Mouse (Mus musculus): ENCODE results near the gene Amotl2. TPM values are rescaled to one million over a fixed set of nuclear protein-coding genes. Genes with fewer than 3 reads are reported as not detected.
"Not testable (repeated sequence)": the region's sequence is repeated elsewhere in the genome, so short reads cannot be mapped to it uniquely, and the experiment has no call there.

Amotl2 gene
- polyA plus RNA-seq, 1 experiment = 10.7 TPM

DNA sequence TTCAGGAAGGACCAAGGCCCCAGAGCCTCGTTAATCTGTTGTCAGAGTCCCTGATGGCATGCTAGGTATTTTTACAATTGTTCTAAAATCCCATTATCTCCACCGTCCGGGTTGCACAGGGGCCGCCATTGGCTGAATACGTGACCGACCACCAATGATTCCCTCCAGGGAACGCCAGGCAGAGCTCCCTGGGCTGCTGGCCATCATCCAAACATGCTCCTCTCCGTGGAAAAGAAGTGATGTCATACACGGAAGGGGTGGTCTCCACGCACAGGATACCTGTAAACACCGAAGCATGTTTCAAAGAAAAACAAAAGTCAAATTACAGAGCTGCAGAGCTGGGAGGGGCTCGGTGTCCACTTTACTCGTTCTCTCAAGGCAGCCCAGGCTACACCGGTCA, 39.9 kb downstream of the Amotl2 start:
- H3K36me3 ChIP-seq (ENCODE audit: control insufficient read depth, insufficient read depth, low read length) = no peaks in the 10 kb centered on the region
- H3K4me3 ChIP-seq (ENCODE audit: extremely low read depth, insufficient read depth, insufficient read length) = no peak overlapping the region
- no peaks in the 10 kb centered on the region for H3K27me3 ChIP-seq (ENCODE audit: control insufficient read depth, insufficient read depth, low read length)
- TF ChIP-seq CTCF (IDR thresholded peaks at IDR 0.05; ENCODE audit: extremely low read depth, insufficient read depth, insufficient read length, insufficient replicate concordance) (no peak), POLR2A (IDR thresholded peaks at IDR 0.05; ENCODE audit: low read depth, low read length) (no peak)
- no peak overlapping the region for H3K27ac ChIP-seq (ENCODE audit: insufficient read depth, low read length)
- no peaks in the 10 kb centered on the region for H3K4me1 ChIP-seq (ENCODE audit: control insufficient read depth, insufficient read depth, insufficient read length)
- 74% methylated on average over 14 of the region's 14 CpGs for WGBS
- DNase-seq (ENCODE audit: low read depth in 1 of 2, low spot score in 2 of 2) = no peak

- TF ChIP-seq CTCF (IDR thresholded peaks at IDR 0.05; ENCODE audit: extremely low read depth, insufficient read depth, insufficient read length, insufficient replicate concordance) (no peak), POLR2A (IDR thresholded peaks at IDR 0.05; ENCODE audit: low read depth, low read length) (no peak)
- DNase-seq (ENCODE audit: low read depth in 1 of 2, low spot score in 2 of 2) = no peak
- no peaks in the 10 kb centered on the region for H3K27me3 ChIP-seq (ENCODE audit: control insufficient read depth, insufficient read depth, low read length)
Observed at GRCm38 (mm10) chr9:102758851-102759250, 42.4 kb downstream of the Amotl2 start.

GRCm38 (mm10) chr9:102759581-102760001, 43.1 kb downstream of the Amotl2 start:
- DNase-seq (ENCODE audit: low read depth in 1 of 2, low spot score in 2 of 2) = no peak
- Histone ChIP-seq H3K36me3 (ENCODE audit: control insufficient read depth, insufficient read depth, low read length) (no peaks in the 10 kb centered on the region), H3K4me3 (ENCODE audit: extremely low read depth, insufficient read depth, insufficient read length) (no peak overlapping the region), H3K4me1 (ENCODE audit: control insufficient read depth, insufficient read depth, insufficient read length) (no peaks in the 10 kb centered on the region), H3K27me3 (ENCODE audit: control insufficient read depth, insufficient read depth, low read length) (no peaks in the 10 kb centered on the region), H3K27ac (ENCODE audit: insufficient read depth, low read length) (no peak overlapping the region)
- TF ChIP-seq CTCF (IDR thresholded peaks at IDR 0.05; ENCODE audit: extremely low read depth, insufficient read depth, insufficient read length, insufficient replicate concordance) (no peak), POLR2A (IDR thresholded peaks at IDR 0.05; ENCODE audit: low read depth, low read length) (no peak)
- 79% methylated on average over 5 of the region's 5 CpGs for WGBS

More at GRCm38 (mm10) chr9:102758851-102759250, 42.4 kb downstream of the Amotl2 start:
- H3K36me3 ChIP-seq (ENCODE audit: control insufficient read depth, insufficient read depth, low read length) = no peaks in the 10 kb centered on the region
- 61% methylated on average over 1 of the region's 1 CpGs for WGBS
- no peak overlapping the region for H3K4me3 ChIP-seq (ENCODE audit: extremely low read depth, insufficient read depth, insufficient read length)
- H3K27ac ChIP-seq (ENCODE audit: insufficient read depth, low read length) = no peak overlapping the region
- H3K4me1 ChIP-seq (ENCODE audit: control insufficient read depth, insufficient read depth, insufficient read length) = no peaks in the 10 kb centered on the region

- TF ChIP-seq CTCF (IDR thresholded peaks at IDR 0.05; ENCODE audit: extremely low read depth, insufficient read depth, insufficient read length, insufficient replicate concordance) = no peak
- TF ChIP-seq POLR2A (IDR thresholded peaks at IDR 0.05; ENCODE audit: low read depth, low read length) = no peak
- H3K4me1 ChIP-seq (ENCODE audit: control insufficient read depth, insufficient read depth, insufficient read length) = no peaks in the 10 kb centered on the region
- H3K27ac ChIP-seq (ENCODE audit: insufficient read depth, low read length) = no peak overlapping the region
- H3K4me3 ChIP-seq (ENCODE audit: extremely low read depth, insufficient read depth, insufficient read length) = no peak overlapping the region
- no peak for DNase-seq (ENCODE audit: low read depth in 1 of 2, low spot score in 2 of 2)
- WGBS = 88% methylated on average over 7 of the region's 7 CpGs
- no peaks in the 10 kb centered on the region for H3K27me3 ChIP-seq (ENCODE audit: control insufficient read depth, insufficient read depth, low read length)
- no peaks in the 10 kb centered on the region for H3K36me3 ChIP-seq (ENCODE audit: control insufficient read depth, insufficient read depth, low read length)
Observed at GRCm38 (mm10) chr9:102761599-102761998, 45.1 kb downstream of the Amotl2 start.

DNA sequence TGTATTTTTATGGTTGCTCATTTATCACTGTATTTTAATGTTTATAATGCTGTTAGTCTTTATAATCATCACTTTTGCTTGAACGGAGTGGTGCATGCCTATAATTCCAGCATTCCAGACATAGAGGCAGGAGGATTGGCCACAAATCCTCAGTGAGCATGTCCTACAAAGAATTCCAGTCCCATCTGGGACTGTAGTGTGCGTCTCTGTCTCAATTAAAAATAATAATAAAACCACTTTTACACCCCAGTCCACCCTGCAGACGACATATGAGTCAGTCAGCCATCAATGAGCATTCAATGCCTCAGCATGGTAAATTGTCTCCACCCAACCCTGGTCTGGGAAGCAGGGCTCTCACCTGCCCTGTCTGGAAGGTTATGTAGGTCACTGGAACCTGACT, 46.4 kb downstream of the Amotl2 start:
- H3K27ac ChIP-seq (ENCODE audit: insufficient read depth, low read length) = no peak overlapping the region
- no peaks in the 10 kb centered on the region for H3K36me3 ChIP-seq (ENCODE audit: control insufficient read depth, insufficient read depth, low read length)
- no peaks in the 10 kb centered on the region for H3K4me1 ChIP-seq (ENCODE audit: control insufficient read depth, insufficient read depth, insufficient read length)
- WGBS = 90% methylated on average over 3 of the region's 3 CpGs
- no peak overlapping the region for H3K4me3 ChIP-seq (ENCODE audit: extremely low read depth, insufficient read depth, insufficient read length)
- DNase-seq (ENCODE audit: low read depth in 1 of 2, low spot score in 2 of 2) = no peak
- no peaks in the 10 kb centered on the region for H3K27me3 ChIP-seq (ENCODE audit: control insufficient read depth, insufficient read depth, low read length)
- TF ChIP-seq CTCF (IDR thresholded peaks at IDR 0.05; ENCODE audit: extremely low read depth, insufficient read depth, insufficient read length, insufficient replicate concordance) = no peak
- TF ChIP-seq POLR2A (IDR thresholded peaks at IDR 0.05; ENCODE audit: low read depth, low read length) = no peak

DNA sequence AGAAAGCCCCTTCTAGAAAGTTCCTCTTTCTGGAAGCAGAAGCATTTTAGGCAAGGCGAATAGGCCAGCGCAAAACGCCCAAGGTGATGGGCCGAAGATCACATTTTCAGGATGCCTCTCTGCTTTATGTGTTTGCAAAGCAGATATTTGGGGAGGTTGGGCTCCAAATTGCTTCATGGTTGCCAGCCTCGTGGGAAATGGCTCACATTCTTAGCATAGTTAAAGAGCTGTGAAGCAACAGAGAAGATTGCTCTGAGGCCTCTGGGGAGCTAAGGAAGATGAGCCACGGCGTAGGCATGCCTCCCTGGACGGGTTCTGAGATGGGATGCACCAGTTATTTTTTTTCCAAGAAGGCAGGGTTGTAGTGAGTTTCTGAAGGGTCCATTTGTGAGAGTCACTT, 47.0 kb downstream of the Amotl2 start:
- no peaks in the 10 kb centered on the region for H3K27me3 ChIP-seq (ENCODE audit: control insufficient read depth, insufficient read depth, low read length)
- no peaks in the 10 kb centered on the region for H3K4me1 ChIP-seq (ENCODE audit: control insufficient read depth, insufficient read depth, insufficient read length)
- no peak overlapping the region for H3K27ac ChIP-seq (ENCODE audit: insufficient read depth, low read length)
- DNase-seq (ENCODE audit: low read depth in 1 of 2, low spot score in 2 of 2) = no peak
- TF ChIP-seq CTCF (IDR thresholded peaks at IDR 0.05; ENCODE audit: extremely low read depth, insufficient read depth, insufficient read length, insufficient replicate concordance) (no peak), POLR2A (IDR thresholded peaks at IDR 0.05; ENCODE audit: low read depth, low read length) (no peak)
- H3K4me3 ChIP-seq (ENCODE audit: extremely low read depth, insufficient read depth, insufficient read length) = no peak overlapping the region
- H3K36me3 ChIP-seq (ENCODE audit: control insufficient read depth, insufficient read depth, low read length) = no peaks in the 10 kb centered on the region
- WGBS = 71% methylated on average over 8 of the region's 8 CpGs

- WGBS = 80% methylated on average over 2 of the region's 2 CpGs
- not testable (repeated sequence) for DNase-seq (ENCODE audit: low read depth in 1 of 2, low spot score in 2 of 2); H3K27me3 ChIP-seq (ENCODE audit: control insufficient read depth, insufficient read depth, low read length)
Observed at GRCm38 (mm10) chr9:102764540-102764939, 48.1 kb downstream of the Amotl2 start.

More at GRCm38 (mm10) chr9:102764540-102764939, 48.1 kb downstream of the Amotl2 start:
- H3K4me1 ChIP-seq (ENCODE audit: control insufficient read depth, insufficient read depth, insufficient read length); H3K36me3 ChIP-seq (ENCODE audit: control insufficient read depth, insufficient read depth, low read length); H3K27ac ChIP-seq (ENCODE audit: insufficient read depth, low read length); H3K4me3 ChIP-seq (ENCODE audit: extremely low read depth, insufficient read depth, insufficient read length): not testable (repeated sequence)

Measured in spleen, adult 2 months (tissue).